Mouse (Mus musculus): ENCODE measurements around the gene Dennd1a.

GRCm38 (mm10) chr2:37756220-37756930, 530.8 kb downstream of the Dennd1a start:
- TF ChIP-seq CTCF (IDR thresholded peaks at IDR 0.05; ENCODE audit: low read depth) = no peak
- no peak for TF ChIP-seq EP300 (IDR thresholded peaks at IDR 0.05; ENCODE audit: low read depth)

Data from liver, postnatal 0 days (tissue).